Mouse (Mus musculus) lung, embryonic 16.5 days (tissue): Measurements from ENCODE around the gene Cbx6. TPM values are rescaled to one million over a fixed set of nuclear protein-coding genes. Genes with fewer than 3 reads are reported as not detected.

ENCODE experiments used
- ATAC-seq: fragments of 200-750 bp; cut with Nextera tagmentation; 2 replicates; pipeline ENCODE4 v1.8.0; 2017; ENCODE audit warnings: low read depth, mild to moderate bottlenecking, moderate library complexity
- H3K27ac ChIP-seq: fragments of 300-500 bp; sonication (generic); 2 replicates; pipeline ENCODE4 v1.5.1; 2014; ENCODE audit warnings: mild to moderate bottlenecking, control low read depth, low read length
- H3K27me3 ChIP-seq: fragments of 300-500 bp; sonication (generic); 2 replicates; pipeline ENCODE4 v1.6.1; 2014; ENCODE audit warnings: low read depth, low read length, mixed read lengths; ENCODE audit not compliant: control insufficient read depth, insufficient read depth
- H3K36me3 ChIP-seq: fragments of 300-500 bp; sonication (generic); 2 replicates; pipeline ENCODE4 v1.6.1; 2014; ENCODE audit warnings: low read length; ENCODE audit not compliant: control insufficient read depth, insufficient read depth
- H3K4me1 ChIP-seq: fragments of 300-500 bp; sonication (generic); replicated peaks from 2 replicates; pipeline ENCODE4 v1.6.1; 2014; ENCODE audit warnings: low read length, mixed read lengths; ENCODE audit not compliant: control insufficient read depth, insufficient read depth
- H3K4me2 ChIP-seq: fragments of 300-500 bp; sonication (generic); 2 replicates; pipeline ENCODE4 v1.6.1; 2014; ENCODE audit warnings: low read depth, low read length, control low read depth
- H3K4me3 ChIP-seq: fragments of 300-500 bp; sonication (generic); 2 replicates; pipeline ENCODE4 v1.5.1; 2014; ENCODE audit warnings: mild to moderate bottlenecking, low read length, control low read depth
- H3K9ac ChIP-seq: fragments of 300-500 bp; sonication (generic); 2 replicates; pipeline ENCODE4 v1.6.1; 2014; ENCODE audit warnings: low read length, control low read depth
- H3K9me3 ChIP-seq: fragments of 300-500 bp; sonication (generic); 2 replicates; pipeline ENCODE4 v1.6.1; 2016; ENCODE audit warnings: low read length; ENCODE audit not compliant: control insufficient read depth
- WGBS: fragments of 180-500 bp; shearing (Covaris S2); extraction: QIAGEN DNeasy Blood & Tissue Kit; methylation state at CpG from one replicate; pipeline ENCODE4 v1.1.7; 2014; 5-methylcytosine and 5-hydroxymethylcytosine counted together
- polyA plus RNA-seq: library from polyadenylated mRNA; unstranded; fragments of >200 nt; fragmentation: Nextera tagmentation; extraction: Ambion mirVana; gene quantifications from 2 replicates; pipeline ENCODE4 v1.2.1, GENCODE M21; 2015

The Cbx6 gene
- polyA plus RNA-seq, 1 experiment from 2014 or later = 73.5 TPM

DNA sequence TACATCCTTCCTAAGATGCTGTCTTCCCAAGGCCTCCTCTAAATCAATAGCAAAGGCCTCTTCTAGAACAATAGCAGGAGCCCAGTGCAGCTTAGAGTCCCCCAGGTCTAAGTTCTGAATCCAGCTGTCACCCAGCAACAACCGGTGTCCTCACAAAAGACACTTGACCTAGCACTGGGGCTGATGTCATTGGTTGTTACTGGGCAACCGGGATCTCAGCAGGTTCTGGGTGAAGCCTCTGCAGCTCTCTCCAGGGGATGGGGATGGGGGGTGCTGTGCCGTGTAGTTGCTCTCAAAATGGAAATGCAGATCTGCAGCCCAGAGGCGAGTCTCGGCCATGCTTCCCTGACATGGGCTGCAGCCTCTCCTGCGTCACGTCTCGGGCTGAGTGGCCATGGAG lies 46.7 kb downstream of the Cbx6 start:
- WGBS = 48% methylated on average over 8 of the region's 8 CpGs
- Histone ChIP-seq H3K27me3 (no peaks in the 10 kb centered on the region; the same call in 1 of the 2 replicates), H3K27ac (no peak overlapping the region), H3K9me3 (no peaks in the 10 kb centered on the region), H3K4me2 (no peak overlapping the region), H3K4me1 (no peaks in the 10 kb centered on the region), H3K4me3 (no peak overlapping the region), H3K9ac (no peak overlapping the region), H3K36me3 (no peaks in the 10 kb centered on the region)
- ATAC-seq = no peak

DNA sequence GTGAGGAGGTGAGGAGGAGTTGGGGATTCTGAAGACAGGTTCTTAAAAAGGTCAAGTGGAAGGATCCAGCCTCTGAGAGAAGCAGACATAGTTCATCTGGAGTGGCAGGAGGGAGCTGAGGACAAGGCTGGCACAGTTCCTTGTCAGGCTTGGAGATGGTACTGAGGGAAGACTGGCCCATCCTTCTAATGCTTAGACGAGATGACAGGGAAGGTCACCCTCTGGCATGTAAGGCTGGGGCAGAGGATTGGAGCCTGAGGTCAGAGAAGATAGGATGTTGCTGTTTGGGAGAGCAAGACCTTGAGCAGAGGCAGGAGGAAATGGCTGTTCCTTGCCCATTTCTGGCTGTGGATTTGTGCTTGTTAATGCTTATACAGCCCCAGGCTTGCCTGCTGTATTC lies 49.4 kb downstream of the Cbx6 start:
- no peak overlapping the region for H3K4me3 ChIP-seq
- H3K27ac ChIP-seq = no peak overlapping the region
- H3K9me3 ChIP-seq = no peaks in the 10 kb centered on the region

GRCm38 (mm10) chr15:79777749-79778148 lies 56.7 kb downstream of the Cbx6 start, which contains the start of gene Dnal4:
Dnal4 (minus strand) TSS chr15:79777849.
- H3K27me3 ChIP-seq = no peaks in the 10 kb centered on the region
- no peaks in the 10 kb centered on the region for H3K36me3 ChIP-seq
- H3K4me1 ChIP-seq = peaks cover 11% of the 10 kb centered on the region
- no peak within 1 kb of the TSS for H3K4me2 ChIP-seq
- H3K27ac ChIP-seq = no peak within 1 kb of the TSS
- no peak for ATAC-seq
- H3K9ac ChIP-seq = no peak within 1 kb of the TSS
- no peaks in the 10 kb centered on the region for H3K9me3 ChIP-seq
- H3K4me3 ChIP-seq = no peak within 1 kb of the TSS

More for the DNA sequence above, 49.4 kb downstream of the Cbx6 start:
- Histone ChIP-seq H3K4me1 (no peaks in the 10 kb centered on the region), H3K9ac (no peak overlapping the region), H3K27me3 (no peaks in the 10 kb centered on the region), H3K4me2 (no peak overlapping the region), H3K36me3 (no peaks in the 10 kb centered on the region)
- no peak for ATAC-seq
- 30% methylated on average over 1 of the region's 1 CpGs for WGBS

DNA sequence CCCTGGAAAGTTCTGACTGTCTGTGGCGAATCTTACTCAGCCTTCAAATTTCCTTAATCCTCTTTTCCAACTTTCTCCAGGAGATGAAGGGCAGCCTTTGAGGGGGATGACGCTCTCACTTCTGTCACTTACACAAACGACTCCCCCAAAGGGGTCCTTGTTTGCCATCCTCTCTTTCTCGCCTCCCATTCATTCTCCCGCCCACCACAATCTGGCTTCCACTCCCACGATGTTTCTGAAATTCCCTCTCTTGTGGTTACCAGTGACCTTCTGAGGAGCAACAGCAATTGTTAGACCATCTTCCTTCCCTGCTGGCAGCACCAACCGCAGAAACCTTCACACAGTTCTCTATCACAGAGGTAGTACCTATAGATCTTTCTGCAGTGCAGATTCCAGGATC lies 58.8 kb downstream of the Cbx6 start:
- H3K4me2 ChIP-seq = no peak overlapping the region
- WGBS = 55% methylated on average over 7 of the region's 7 CpGs
- H3K9me3 ChIP-seq = no peaks in the 10 kb centered on the region
- no peaks in the 10 kb centered on the region for H3K27me3 ChIP-seq
- no peak overlapping the region for H3K4me3 ChIP-seq
- no peak overlapping the region for H3K9ac ChIP-seq
- peaks cover 11% of the 10 kb centered on the region for H3K4me1 ChIP-seq
- no peaks in the 10 kb centered on the region for H3K36me3 ChIP-seq
- H3K27ac ChIP-seq = no peak overlapping the region
- no peak for ATAC-seq

- no peaks in the 10 kb centered on the region for H3K9me3 ChIP-seq
- H3K36me3 ChIP-seq = no peaks in the 10 kb centered on the region
- peak overlapping the region; percentile 71 for H3K27ac ChIP-seq
- ATAC-seq = peak; percentile 99
- H3K4me1 ChIP-seq = peaks cover 14% of the 10 kb centered on the region
- under 1% methylated on average over 43 of the region's 50 CpGs for WGBS
- peak overlapping the region; percentile 88 for H3K4me3 ChIP-seq
- no peaks in the 10 kb centered on the region for H3K27me3 ChIP-seq
- H3K9ac ChIP-seq = peak overlapping the region; percentile 83
- H3K4me2 ChIP-seq = peak overlapping the region; percentile 82
Observed at GRCm38 (mm10) chr15:79774117-79775027, 60.1 kb downstream of the Cbx6 start.

Other genes with a start within 250 kb of the Cbx6 start
- 3.2 and 3.3 TPM in 2 replicates for gene Dmc1, start 229.6 kb downstream of the Cbx6 start, polyA plus RNA-seq
- gene Fam227a, start 175.7 kb downstream of the Cbx6 start, polyA plus RNA-seq = 1.4 and 1.8 TPM in 2 replicates
- 72.4 and 73.0 TPM in 2 replicates for gene Cby1, start 175.5 kb downstream of the Cbx6 start, polyA plus RNA-seq
- gene Tomm22, start 163.8 kb downstream of the Cbx6 start, polyA plus RNA-seq = 225 and 239 TPM in 2 replicates
- gene Josd1, start 146.8 kb downstream of the Cbx6 start, polyA plus RNA-seq = 15.8 and 16.1 TPM in 2 replicates
- 30.1 and 30.4 TPM in 2 replicates for gene Gtpbp1, start 143.8 kb downstream of the Cbx6 start, polyA plus RNA-seq
- gene Sun2, start 92.2 kb downstream of the Cbx6 start, polyA plus RNA-seq = 7.8 and 8.0 TPM in 2 replicates
- gene Dnal4, start 56.8 kb downstream of the Cbx6 start, polyA plus RNA-seq = 66.9 and 72.1 TPM in 2 replicates
- 2.2 and 2.4 TPM in 2 replicates for gene Nptxr, start 29.9 kb downstream of the Cbx6 start, polyA plus RNA-seq
- gene Npcd, start 451 bp downstream of the Cbx6 start, polyA plus RNA-seq = 0.39 and 0.60 TPM in 2 replicates
- gene Apobec3, start 57.0 kb upstream of the Cbx6 start, polyA plus RNA-seq = 43.2 and 52.8 TPM in 2 replicates
- 3.1 and 4.3 TPM in 2 replicates for gene Cbx7, start 136.4 kb upstream of the Cbx6 start, polyA plus RNA-seq
- 7.2 and 7.7 TPM in 2 replicates for gene Pdgfb, start 180.3 kb upstream of the Cbx6 start, polyA plus RNA-seq